23 mouse cellular contexts compared by ENCODE assay signal in the genomic region with DNA sequence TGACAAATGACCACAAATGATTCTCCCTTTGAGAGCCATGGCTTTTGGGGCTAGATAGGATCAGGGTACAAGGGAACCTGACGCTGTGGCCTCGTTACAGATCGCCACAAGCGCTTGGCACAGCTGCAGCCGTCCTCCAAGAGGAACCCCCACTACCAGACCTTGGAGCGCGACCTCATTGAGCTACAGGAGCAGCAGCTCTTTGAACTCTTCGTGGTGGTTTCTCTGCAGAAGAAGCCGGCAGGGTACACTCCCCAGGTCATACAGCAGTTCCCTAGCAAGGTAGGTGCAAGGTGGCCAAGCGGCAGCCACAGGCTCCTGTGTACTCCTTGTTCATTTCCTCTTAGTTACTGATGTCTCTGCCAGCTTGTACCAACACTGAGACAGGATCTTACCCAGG.
"Had no signal": no experiment of that assay in that cellular context is flagged by ENCODE, and none has a peak within 500 bp of the region (broad histone marks: within the 10 kb centered on the region; RNA-seq: fewer than 3 reads in every experiment).

No protein-coding gene starts in this region.

- DNase-seq: kidney, adult 2 months; kidney, postnatal 25 days; layer of hippocampus, postnatal 36 days; liver, postnatal 0 days; lung, embryonic 14.5 days; retina, postnatal 1 day; right cerebral cortex, postnatal 25 days; spleen, adult 18-20 months had no signal

- H3K9me3 ChIP-seq: limb, embryonic 12.5 days; limb, embryonic 15.5 days; midbrain, embryonic 10.5 days; midbrain, embryonic 13.5 days; neural tube, embryonic 13.5 days; stomach, embryonic 15.5 days had no signal

- H3K4me1 ChIP-seq: limb, embryonic 12.5 days; limb, embryonic 15.5 days; stomach, embryonic 15.5 days had no signal

- ATAC-seq: intestine, embryonic 16.5 days; liver, postnatal 0 days; lung, postnatal 0 days; midbrain, embryonic 13.5 days; midbrain, embryonic 16.5 days had no signal

- H3K27me3 ChIP-seq: limb, embryonic 12.5 days; limb, embryonic 15.5 days; midbrain, embryonic 13.5 days; neural tube, embryonic 13.5 days; stomach, embryonic 15.5 days had no signal

- H3K27ac ChIP-seq: kidney, postnatal 0 days; left cerebral cortex, adult 2 months; limb, embryonic 12.5 days; limb, embryonic 15.5 days; liver, embryonic 14.5 days; macrophage; midbrain, embryonic 10.5 days; midbrain, embryonic 13.5 days; neural tube, embryonic 13.5 days; stomach, embryonic 15.5 days had no signal

- H3K4me3 ChIP-seq: left cerebral cortex, adult 2 months; limb, embryonic 12.5 days; limb, embryonic 15.5 days; midbrain, embryonic 10.5 days; midbrain, embryonic 13.5 days; myocyte; neural tube, embryonic 13.5 days; stomach, embryonic 15.5 days had no signal

- H3K9ac ChIP-seq: limb, embryonic 12.5 days; limb, embryonic 15.5 days; liver, embryonic 14.5 days; liver, postnatal 0 days; lung, embryonic 14.5 days; midbrain, embryonic 13.5 days; neural tube, embryonic 13.5 days; stomach, embryonic 15.5 days had no signal

- H3K4me2 ChIP-seq: limb, embryonic 12.5 days; limb, embryonic 15.5 days; liver, embryonic 11.5 days; lung, embryonic 14.5 days; midbrain, embryonic 13.5 days; neural tube, embryonic 13.5 days; stomach, embryonic 15.5 days had no signal

- H3K36me3 ChIP-seq: midbrain, embryonic 10.5 days; midbrain, embryonic 13.5 days; neural tube, embryonic 13.5 days had no signal
